Mouse (Mus musculus) duodenum, adult 2 months (tissue): ENCODE data around the gene Ddx10. TPM values are rescaled to one million over a fixed set of nuclear protein-coding genes. Genes with fewer than 3 reads are reported as not detected.

Experiments used
- polyA plus RNA-seq: library from polyadenylated mRNA; depleted of rRNA; stranded (reverse); fragments of >200 nt; gene quantifications from 2 replicates; pipeline ENCODE4 v1.2.3, GENCODE M21; 2012; ENCODE audit warnings: low replicate concordance; rRNA removed

Ddx10 gene
- 0.15 and 0.25 TPM in 2 replicates for polyA plus RNA-seq

GRCm38 (mm10) chr9:53247953-53248397 is at the start of gene Ddx10:
Gene Ddx10, minus strand, starts transcription at chr9:53248053.

Other genes starting within 250 kb of the Ddx10 start
- gene Exph5, start 53.6 kb upstream of the Ddx10 start, polyA plus RNA-seq, result 0.45 and 0.70 TPM in 2 replicates
- gene Kdelc2, start 136.0 kb upstream of the Ddx10 start, polyA plus RNA-seq, result 3.6 and 3.9 TPM in 2 replicates
- gene 4930550C14Rik, start 154.3 kb upstream of the Ddx10 start, polyA plus RNA-seq, result 0.97 TPM in 1 of 2 replicates, not detected in the other